Mouse (Mus musculus) intestine, postnatal 0 days (tissue): ENCODE measurements at regions not wholly inside any gene's neighbourhood (a gene's known extent, or its start where the extent isn't known, plus 50 kb on each side); places are given as distances from the start of the nearest gene placed in this dataset.

ENCODE experiments used
- ATAC-seq: fragments of 200-750 bp; cut with Nextera tagmentation; 2 replicates; pipeline ENCODE4 v1.8.0; 2017; ENCODE audit warnings: mild to moderate bottlenecking, moderate TSS enrichment, moderate library complexity
- H3K27ac ChIP-seq: fragments of 300-500 bp; sonication (generic); 2 replicates; pipeline ENCODE4 v1.5.1; 2014; ENCODE audit warnings: mild to moderate bottlenecking, low read depth, low read length, moderate library complexity
- H3K27me3 ChIP-seq: fragments of 300-500 bp; sonication (generic); replicated peaks from 2 replicates; pipeline ENCODE4 v1.6.1; 2014; ENCODE audit warnings: low read length, mixed read lengths; ENCODE audit not compliant: control insufficient read depth, insufficient read depth
- H3K36me3 ChIP-seq: fragments of 300-500 bp; sonication (generic); 2 replicates; pipeline ENCODE4 v1.6.1; 2014; ENCODE audit warnings: mild to moderate bottlenecking, moderate library complexity; ENCODE audit not compliant: control insufficient read depth, insufficient read depth
- H3K4me1 ChIP-seq: fragments of 300-500 bp; sonication (generic); replicated peaks from 2 replicates; pipeline ENCODE4 v1.6.1; 2014; ENCODE audit warnings: antibody characterized with exemption, low read length, mixed read lengths; ENCODE audit not compliant: control insufficient read depth, insufficient read depth
- H3K4me2 ChIP-seq: fragments of 300-500 bp; sonication (generic); replicated peaks from 2 replicates; pipeline ENCODE4 v1.6.1; 2014; ENCODE audit warnings: low read depth, mild to moderate bottlenecking, moderate library complexity
- H3K4me3 ChIP-seq: fragments of 300-500 bp; sonication (generic); 2 replicates; pipeline ENCODE4 v1.5.1; 2014; ENCODE audit warnings: low read depth, low read length
- H3K9ac ChIP-seq: fragments of 300-500 bp; sonication (generic); 2 replicates; pipeline ENCODE4 v1.6.1; 2014; ENCODE audit warnings: mild to moderate bottlenecking, low read depth, low read length
- H3K9me3 ChIP-seq: fragments of 300-500 bp; sonication (generic); 2 replicates; pipeline ENCODE4 v1.6.1; 2016; ENCODE audit warnings: mixed run types; ENCODE audit not compliant: control insufficient read depth
- CTCF ChIP-seq: sonication (generic); IDR thresholded peaks from 2 replicates; pipeline ENCODE4 v1.5.1; 2016; ENCODE audit warnings: low read depth, mild to moderate bottlenecking, control low read depth, antibody characterized with exemption, moderate library complexity
- WGBS: fragments of 180-500 bp; shearing (Covaris S2); extraction: QIAGEN DNeasy Blood & Tissue Kit; methylation state at CpG from one replicate; pipeline ENCODE4 v1.1.7; 2014; 5-methylcytosine and 5-hydroxymethylcytosine counted together

DNA sequence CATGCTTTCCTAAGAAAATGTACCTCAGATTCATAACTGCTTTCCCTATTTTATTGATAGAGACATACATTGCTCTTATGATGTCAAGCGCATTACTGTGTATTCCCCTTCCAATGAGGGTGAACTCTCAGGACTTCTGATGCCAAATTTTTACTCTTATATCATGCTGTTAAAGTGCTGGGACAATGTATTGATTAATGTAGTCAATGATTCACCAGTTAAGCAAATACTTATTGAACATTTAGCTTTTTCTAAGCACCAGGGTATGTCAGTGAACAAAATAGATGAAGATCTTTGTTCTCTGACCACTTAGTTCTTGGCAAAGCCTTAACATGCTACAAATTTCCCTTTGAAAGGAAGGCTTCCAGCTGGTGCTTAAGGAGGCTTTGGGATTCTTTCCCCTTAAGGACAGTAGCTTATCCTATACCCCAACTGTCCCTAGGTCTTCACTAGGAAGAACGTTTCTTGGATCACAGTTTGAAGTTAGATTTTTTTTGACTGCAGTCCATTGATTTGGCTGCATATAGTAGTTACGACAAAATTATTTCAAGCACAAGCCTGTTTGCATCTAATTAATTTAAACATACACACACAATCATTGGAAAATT is 203.1 kb upstream of the Ptbp2 start:
- Histone ChIP-seq H3K27ac (no peak overlapping the region), H3K27me3 (no peaks in the 10 kb centered on the region), H3K4me2 (no peak overlapping the region), H3K36me3 (no peaks in the 10 kb centered on the region), H3K4me3 (no peak overlapping the region), H3K9ac (no peak overlapping the region), H3K9me3 (no peaks in the 10 kb centered on the region), H3K4me1 (no peaks in the 10 kb centered on the region)
- no peak for ATAC-seq
- TF ChIP-seq CTCF: no peak
- WGBS: 53% methylated on average over 3 of the region's 3 CpGs

DNA sequence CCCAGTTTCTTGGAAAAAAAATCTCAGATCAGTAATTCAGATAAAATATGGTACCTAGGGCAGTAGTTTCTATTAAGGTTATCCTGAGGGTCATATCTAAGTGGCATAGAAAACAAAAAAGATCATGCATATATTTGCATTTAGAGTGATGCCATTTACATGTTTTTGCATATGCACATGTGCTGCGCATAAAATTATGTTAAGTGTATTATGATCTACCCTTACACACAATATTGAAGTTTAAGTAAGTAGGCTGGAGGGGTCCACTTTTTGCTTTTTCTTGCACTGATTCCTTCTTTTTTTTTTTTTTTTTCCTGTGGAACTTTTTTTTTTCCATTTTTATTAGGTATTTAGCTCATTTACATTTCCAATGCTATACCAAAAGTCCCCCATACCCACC is 193.1 kb upstream of the Ptbp2 start:
- no peak for ATAC-seq
- H3K27ac ChIP-seq: no peak overlapping the region
- no peaks in the 10 kb centered on the region for H3K27me3 ChIP-seq
- WGBS: 92% methylated on average over 1 of the region's 1 CpGs
- H3K4me1 ChIP-seq: no peaks in the 10 kb centered on the region
- no peaks in the 10 kb centered on the region for H3K9me3 ChIP-seq
- no peak overlapping the region for H3K4me2 ChIP-seq
- no peak for TF ChIP-seq CTCF
- H3K9ac ChIP-seq: no peak overlapping the region
- no peaks in the 10 kb centered on the region for H3K36me3 ChIP-seq
- H3K4me3 ChIP-seq: no peak overlapping the region

DNA sequence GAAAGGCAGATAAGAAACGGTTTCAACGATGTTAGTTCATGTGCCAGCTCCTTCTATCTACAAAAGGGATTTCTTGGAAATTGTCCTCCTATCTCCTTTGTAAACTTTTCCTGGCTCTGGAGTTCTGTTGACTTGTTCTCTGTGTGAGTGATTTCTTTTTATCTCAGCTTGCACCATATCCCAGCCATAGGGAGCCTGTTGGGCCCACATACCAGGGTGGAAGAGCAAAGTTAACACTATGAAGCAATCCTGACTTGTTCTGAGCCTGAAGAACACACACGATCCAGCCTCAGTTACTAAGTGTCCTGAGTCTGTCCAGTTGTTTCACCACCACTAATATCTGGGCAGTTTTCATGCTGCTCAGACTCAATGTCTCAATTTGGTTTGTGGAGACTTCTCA is 192.1 kb upstream of the Ptbp2 start:
- TF ChIP-seq CTCF: no peak
- no peaks in the 10 kb centered on the region for H3K36me3 ChIP-seq
- ATAC-seq: no peak

DNA sequence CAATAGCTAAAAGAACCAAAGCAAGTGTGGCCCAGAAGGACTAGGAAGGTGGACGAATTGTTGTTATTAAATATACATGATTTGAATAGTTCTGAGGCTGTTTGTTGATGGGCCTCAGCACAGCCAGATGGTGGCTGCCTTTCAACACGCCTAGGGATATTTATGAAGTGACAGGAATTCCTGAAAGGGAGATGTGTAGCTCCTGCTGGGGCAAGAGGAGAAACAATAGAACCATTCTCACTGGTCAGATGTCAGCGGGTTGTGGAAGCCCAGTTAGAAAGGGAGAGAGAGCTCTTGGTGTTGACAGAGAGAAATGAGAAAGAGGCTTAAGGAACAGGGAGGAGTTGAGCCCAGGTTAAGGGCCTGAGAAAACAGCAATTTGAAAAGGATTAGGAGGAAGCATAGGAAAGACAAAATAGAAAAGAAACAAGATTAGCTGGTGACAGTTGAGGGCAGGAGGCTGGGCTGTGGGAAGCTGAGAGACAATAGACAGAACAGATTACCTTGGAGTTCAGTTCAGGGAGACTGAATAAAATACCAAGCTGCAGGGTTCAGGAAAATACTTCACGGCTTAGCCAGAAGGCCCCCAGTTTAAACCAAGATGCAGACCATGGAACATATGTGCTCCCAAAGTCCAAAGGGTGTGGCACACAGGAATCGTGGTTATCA is 174.7 kb upstream of the Ptbp2 start:
- no peak for ATAC-seq

More for the DNA sequence above, 192.1 kb upstream of the Ptbp2 start:
- Histone ChIP-seq H3K27ac (no peak overlapping the region), H3K9ac (no peak overlapping the region), H3K27me3 (no peaks in the 10 kb centered on the region), H3K4me2 (no peak overlapping the region), H3K4me3 (no peak overlapping the region), H3K9me3 (no peaks in the 10 kb centered on the region), H3K4me1 (no peaks in the 10 kb centered on the region)
- 56% methylated on average over 3 of the region's 3 CpGs for WGBS

DNA sequence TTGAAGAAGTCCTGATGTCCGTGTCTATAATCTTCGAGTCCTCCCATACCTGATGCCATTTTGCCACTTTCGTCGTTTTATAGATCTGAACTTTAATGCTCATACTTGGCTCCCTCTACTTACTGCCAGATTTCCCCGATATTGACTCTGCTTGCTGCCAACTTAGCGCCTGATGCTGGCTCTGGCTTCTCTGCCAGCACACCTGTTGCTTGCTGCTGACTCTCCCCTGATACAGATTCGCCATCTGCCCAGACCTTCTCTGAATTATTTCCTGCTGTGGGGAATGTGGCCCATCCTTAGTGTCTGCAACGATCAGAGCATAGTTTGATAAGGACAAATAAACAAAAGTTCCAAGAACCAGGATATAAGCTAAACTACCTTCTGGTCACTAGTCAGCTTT is 173.3 kb upstream of the Ptbp2 start:
- no peak overlapping the region for H3K4me2 ChIP-seq
- H3K27ac ChIP-seq: no peak overlapping the region
- ATAC-seq: no peak
- no peaks in the 10 kb centered on the region for H3K27me3 ChIP-seq
- H3K9me3 ChIP-seq: no peaks in the 10 kb centered on the region
- H3K4me3 ChIP-seq: no peak overlapping the region
- TF ChIP-seq CTCF: no peak
- no peaks in the 10 kb centered on the region for H3K4me1 ChIP-seq
- H3K36me3 ChIP-seq: no peaks in the 10 kb centered on the region
- H3K9ac ChIP-seq: no peak overlapping the region
- 71% methylated on average over 8 of the region's 8 CpGs for WGBS

More for the DNA sequence above, 174.7 kb upstream of the Ptbp2 start:
- 34% methylated on average over 5 of the region's 5 CpGs for WGBS
- H3K4me1 ChIP-seq: no peaks in the 10 kb centered on the region
- H3K9ac ChIP-seq: no peak overlapping the region
- no peaks in the 10 kb centered on the region for H3K36me3 ChIP-seq
- no peak overlapping the region for H3K4me3 ChIP-seq
- no peak for TF ChIP-seq CTCF
- H3K4me2 ChIP-seq: no peak overlapping the region
- H3K27ac ChIP-seq: no peak overlapping the region
- no peaks in the 10 kb centered on the region for H3K9me3 ChIP-seq
- H3K27me3 ChIP-seq: no peaks in the 10 kb centered on the region

DNA sequence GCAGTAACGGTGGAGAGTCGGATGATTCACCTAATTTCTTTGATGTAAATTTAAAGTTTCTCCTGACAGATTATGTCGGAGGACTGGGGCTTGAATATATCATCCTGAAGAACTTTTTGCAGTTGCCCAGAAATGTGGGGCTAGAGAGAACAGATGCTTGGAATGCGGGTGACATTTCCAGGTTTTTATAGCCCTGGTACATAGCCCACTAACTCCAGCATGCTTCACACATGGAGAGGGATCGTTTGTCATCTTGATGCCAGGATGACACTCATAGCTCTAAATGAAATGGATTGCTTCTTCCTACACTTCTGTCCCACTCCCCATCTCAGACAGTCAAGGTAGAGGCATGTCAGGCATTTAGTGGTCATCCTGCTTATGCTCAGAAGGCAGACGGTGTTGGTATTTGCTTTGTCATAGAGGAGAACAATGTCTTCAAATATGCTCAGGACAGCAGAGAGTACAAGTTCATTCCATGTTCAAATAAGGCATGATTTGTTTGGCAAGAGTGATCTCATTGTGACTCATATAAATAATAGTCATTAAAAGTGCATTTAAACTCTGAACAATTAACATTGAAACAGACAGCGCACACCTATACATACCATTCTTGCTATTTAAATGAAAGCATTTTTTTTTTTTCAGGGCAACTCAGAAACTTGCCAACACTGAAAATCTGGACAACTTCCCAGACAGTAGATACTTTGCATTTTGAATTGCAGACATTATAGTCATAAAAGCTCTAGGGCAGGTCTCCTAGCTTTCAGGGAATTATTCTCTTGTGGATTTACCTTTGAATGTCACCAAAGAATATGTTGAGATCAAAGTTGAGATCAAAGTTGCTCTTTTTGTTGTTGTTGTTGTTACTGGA is 171.7 kb upstream of the Ptbp2 start:
- H3K27me3 ChIP-seq: no peaks in the 10 kb centered on the region
- WGBS: 69% methylated on average over 7 of the region's 7 CpGs
- no peak for TF ChIP-seq CTCF
- no peaks in the 10 kb centered on the region for H3K4me1 ChIP-seq
- ATAC-seq: no peak
- H3K4me2 ChIP-seq: no peak overlapping the region
- H3K4me3 ChIP-seq: no peak overlapping the region
- no peaks in the 10 kb centered on the region for H3K9me3 ChIP-seq
- H3K9ac ChIP-seq: no peak overlapping the region
- no peak overlapping the region for H3K27ac ChIP-seq
- no peaks in the 10 kb centered on the region for H3K36me3 ChIP-seq
